Mouse (Mus musculus): ENCODE measurements around the gene Rasgrp3. TPM values are rescaled to one million over a fixed set of nuclear protein-coding genes. Genes with fewer than 3 reads are reported as not detected.

The Rasgrp3 gene
- total RNA-seq (2014; rRNA removed) (7.9 and 11.9 TPM in 2 replicates), polyA plus RNA-seq (2012; rRNA removed) (1.5 and 1.7 TPM in 2 replicates)

DNA sequence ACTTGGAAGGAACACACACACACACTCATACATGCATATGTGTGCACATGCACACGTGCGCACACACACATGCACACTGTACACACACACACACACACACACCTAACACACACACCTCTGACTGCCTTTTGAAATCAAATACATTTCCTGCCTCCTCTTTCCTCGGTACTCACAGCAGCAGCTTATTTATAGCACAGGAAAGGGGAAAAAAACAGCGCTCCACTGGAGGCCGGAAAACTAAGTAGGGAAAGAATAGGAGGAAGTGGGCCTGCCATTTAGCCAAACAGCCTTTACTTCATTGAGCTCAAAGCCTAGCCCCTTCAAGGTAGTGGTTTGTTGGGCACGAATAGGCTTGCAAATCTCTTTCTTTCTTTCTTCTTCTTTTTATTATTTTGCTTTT lies at the start of gene Rasgrp3:
Gene Rasgrp3, plus strand, starts transcription at position 298 of the 400 bp plus-strand sequence.
- H3K36me3 ChIP-seq (ENCODE audit: control insufficient read depth, insufficient read depth, low read length): no peaks in the 10 kb centered on the region
- peak within 1 kb of the TSS; percentile 56 for H3K9ac ChIP-seq (ENCODE audit: low read depth, low read length)
- peak; percentile 8 for DNase-seq (ENCODE audit: extremely low read depth, low read depth, low spot score)
- peak within 1 kb of the TSS; percentile 38 for H3K4me3 ChIP-seq (ENCODE audit: insufficient read depth, low read depth, low read length)
- 68% methylated on average over 6 of the region's 6 CpGs for WGBS
- no peaks in the 10 kb centered on the region for H3K79me2 ChIP-seq (ENCODE audit: control insufficient read depth, insufficient read depth, low read length)
- H3K4me1 ChIP-seq (ENCODE audit: control insufficient read depth, insufficient read depth, low read length): peaks cover 2% of the 10 kb centered on the region
- no peak for TF ChIP-seq POLR2A (IDR thresholded peaks at IDR 0.05; ENCODE audit: extremely low read depth, insufficient read depth, low read length)
- no peak for TF ChIP-seq CTCF (IDR thresholded peaks at IDR 0.05; ENCODE audit: low read depth, low read length)
- peak within 1 kb of the TSS; percentile 81 for H3K27ac ChIP-seq (replicated peaks; ENCODE audit: insufficient read depth, low read depth, low read length)
- no peaks in the 10 kb centered on the region for H3K27me3 ChIP-seq (ENCODE audit: control insufficient read depth, insufficient read depth, low read length)

GRCm38 (mm10) chr17:75388402-75388801 lies 47.3 kb upstream of the Rasgrp3 start:
- TF ChIP-seq CTCF (IDR thresholded peaks at IDR 0.05; ENCODE audit: low read depth, low read length): no peak
- TF ChIP-seq POLR2A (IDR thresholded peaks at IDR 0.05; ENCODE audit: extremely low read depth, insufficient read depth, low read length): no peak
- no peak for DNase-seq (ENCODE audit: extremely low read depth, low read depth, low spot score)
- Histone ChIP-seq H3K4me1 (ENCODE audit: control insufficient read depth, insufficient read depth, low read length) (no peaks in the 10 kb centered on the region), H3K27me3 (ENCODE audit: control insufficient read depth, insufficient read depth, low read length) (no peaks in the 10 kb centered on the region), H3K27ac (replicated peaks; ENCODE audit: insufficient read depth, low read depth, low read length) (no peak overlapping the region), H3K79me2 (ENCODE audit: control insufficient read depth, insufficient read depth, low read length) (no peaks in the 10 kb centered on the region), H3K9ac (ENCODE audit: low read depth, low read length) (no peak overlapping the region), H3K36me3 (ENCODE audit: control insufficient read depth, insufficient read depth, low read length) (no peaks in the 10 kb centered on the region), H3K4me3 (ENCODE audit: insufficient read depth, low read depth, low read length) (no peak overlapping the region)
- WGBS: 84% methylated on average over 4 of the region's 4 CpGs

- Histone ChIP-seq H3K36me3 (ENCODE audit: control insufficient read depth, insufficient read depth, low read length) (no peaks in the 10 kb centered on the region), H3K4me1 (ENCODE audit: control insufficient read depth, insufficient read depth, low read length) (no peaks in the 10 kb centered on the region), H3K9ac (ENCODE audit: low read depth, low read length) (no peak overlapping the region), H3K27ac (replicated peaks; ENCODE audit: insufficient read depth, low read depth, low read length) (no peak overlapping the region), H3K79me2 (ENCODE audit: control insufficient read depth, insufficient read depth, low read length) (no peaks in the 10 kb centered on the region), H3K4me3 (ENCODE audit: insufficient read depth, low read depth, low read length) (no peak overlapping the region), H3K27me3 (ENCODE audit: control insufficient read depth, insufficient read depth, low read length) (no peaks in the 10 kb centered on the region)
- TF ChIP-seq CTCF (IDR thresholded peaks at IDR 0.05; ENCODE audit: low read depth, low read length) (no peak), POLR2A (IDR thresholded peaks at IDR 0.05; ENCODE audit: extremely low read depth, insufficient read depth, low read length) (no peak)
- no peak for DNase-seq (ENCODE audit: extremely low read depth, low read depth, low spot score)
- WGBS: 95% methylated on average over 10 of the region's 10 CpGs
Measured at GRCm38 (mm10) chr17:75390142-75390541, 45.6 kb upstream of the Rasgrp3 start.

- Histone ChIP-seq H3K9ac (ENCODE audit: low read depth, low read length) (no peak overlapping the region), H3K79me2 (ENCODE audit: control insufficient read depth, insufficient read depth, low read length) (no peaks in the 10 kb centered on the region), H3K4me3 (ENCODE audit: insufficient read depth, low read depth, low read length) (no peak overlapping the region), H3K27me3 (ENCODE audit: control insufficient read depth, insufficient read depth, low read length) (no peaks in the 10 kb centered on the region), H3K27ac (replicated peaks; ENCODE audit: insufficient read depth, low read depth, low read length) (no peak overlapping the region), H3K4me1 (ENCODE audit: control insufficient read depth, insufficient read depth, low read length) (no peaks in the 10 kb centered on the region), H3K36me3 (ENCODE audit: control insufficient read depth, insufficient read depth, low read length) (no peaks in the 10 kb centered on the region)
- TF ChIP-seq CTCF (IDR thresholded peaks at IDR 0.05; ENCODE audit: low read depth, low read length) (no peak), POLR2A (IDR thresholded peaks at IDR 0.05; ENCODE audit: extremely low read depth, insufficient read depth, low read length) (no peak)
- no peak for DNase-seq (ENCODE audit: extremely low read depth, low read depth, low spot score)
- WGBS: 85% methylated on average over 6 of the region's 6 CpGs
Measured at GRCm38 (mm10) chr17:75391429-75392192, 44.1 kb upstream of the Rasgrp3 start.

DNA sequence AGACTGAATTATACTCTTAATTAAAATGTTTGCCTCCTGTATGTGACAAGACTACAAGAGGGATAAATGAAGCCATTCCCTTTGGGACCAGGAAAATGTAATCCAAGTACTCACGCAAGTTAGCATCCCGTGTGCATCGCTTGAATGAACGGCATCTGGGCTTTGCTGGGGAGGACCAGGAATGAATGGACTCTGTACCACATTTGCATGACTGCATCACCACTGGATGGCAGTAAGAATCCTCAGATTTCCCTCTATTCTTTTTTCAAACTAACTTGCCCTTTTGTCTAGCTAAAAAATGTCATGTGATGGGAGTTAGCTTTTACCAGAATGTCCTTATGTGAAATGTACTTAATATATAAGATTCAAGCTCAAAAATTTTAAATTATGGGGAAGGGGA lies 29.3 kb upstream of the Rasgrp3 start:
- DNase-seq (ENCODE audit: extremely low read depth, low read depth, low spot score): no peak
- TF ChIP-seq POLR2A (IDR thresholded peaks at IDR 0.05; ENCODE audit: extremely low read depth, insufficient read depth, low read length) (no peak), CTCF (IDR thresholded peaks at IDR 0.05; ENCODE audit: low read depth, low read length) (peak; percentile 15; the same call in 1 of the 2 replicates)
- no peak overlapping the region for H3K9ac ChIP-seq (ENCODE audit: low read depth, low read length)
- H3K4me3 ChIP-seq (ENCODE audit: insufficient read depth, low read depth, low read length): no peak overlapping the region
- H3K4me1 ChIP-seq (ENCODE audit: control insufficient read depth, insufficient read depth, low read length): no peaks in the 10 kb centered on the region
- H3K27me3 ChIP-seq (ENCODE audit: control insufficient read depth, insufficient read depth, low read length): no peaks in the 10 kb centered on the region
- H3K79me2 ChIP-seq (ENCODE audit: control insufficient read depth, insufficient read depth, low read length): no peaks in the 10 kb centered on the region
- no peaks in the 10 kb centered on the region for H3K36me3 ChIP-seq (ENCODE audit: control insufficient read depth, insufficient read depth, low read length)
- H3K27ac ChIP-seq (replicated peaks; ENCODE audit: insufficient read depth, low read depth, low read length): no peak overlapping the region
- 59% methylated on average over 4 of the region's 4 CpGs for WGBS

GRCm38 (mm10) chr17:75416861-75417260 lies 18.8 kb upstream of the Rasgrp3 start:
- Histone ChIP-seq H3K79me2 (ENCODE audit: control insufficient read depth, insufficient read depth, low read length) (no peaks in the 10 kb centered on the region), H3K36me3 (ENCODE audit: control insufficient read depth, insufficient read depth, low read length) (no peaks in the 10 kb centered on the region), H3K4me1 (ENCODE audit: control insufficient read depth, insufficient read depth, low read length) (no peaks in the 10 kb centered on the region), H3K4me3 (ENCODE audit: insufficient read depth, low read depth, low read length) (no peak overlapping the region), H3K27ac (replicated peaks; ENCODE audit: insufficient read depth, low read depth, low read length) (no peak overlapping the region), H3K27me3 (ENCODE audit: control insufficient read depth, insufficient read depth, low read length) (no peaks in the 10 kb centered on the region), H3K9ac (ENCODE audit: low read depth, low read length) (no peak overlapping the region)
- TF ChIP-seq CTCF (IDR thresholded peaks at IDR 0.05; ENCODE audit: low read depth, low read length) (no peak), POLR2A (IDR thresholded peaks at IDR 0.05; ENCODE audit: extremely low read depth, insufficient read depth, low read length) (no peak)
- DNase-seq (ENCODE audit: extremely low read depth, low read depth, low spot score): no peak
- WGBS: 84% methylated on average over 3 of the region's 3 CpGs

Measured in liver, adult 2 months (tissue).